Mouse (Mus musculus) forebrain, embryonic 14.5 days (tissue): ENCODE measurements around the gene Rbpms2. TPM values are rescaled to one million over a fixed set of nuclear protein-coding genes. Genes with fewer than 3 reads are reported as not detected.

Experiments
- ATAC-seq: fragments of 200-750 bp; cut with Nextera tagmentation; 2 replicates; pipeline ENCODE4 v1.8.0; 2017; ENCODE audit warnings: mild to moderate bottlenecking, moderate library complexity
- DNase-seq: peaks from one replicate; pipeline ENCODE4 v3.0.0-alpha.2; 2015; ENCODE audit warnings: low spot score
- H3K27ac ChIP-seq: fragments of 300-500 bp; sonication (generic); 2 replicates; pipeline ENCODE4 v1.5.1; 2014; ENCODE audit warnings: low read depth, mild to moderate bottlenecking, control low read depth, low read length, moderate library complexity
- H3K27me3 ChIP-seq: fragments of 300-500 bp; sonication (generic); replicated peaks from 2 replicates; pipeline ENCODE4 v1.6.1; 2014; ENCODE audit warnings: low read length, control low read depth, mixed read lengths; ENCODE audit not compliant: control insufficient read depth, insufficient read depth
- H3K36me3 ChIP-seq: fragments of 300-500 bp; sonication (generic); 2 replicates; pipeline ENCODE4 v1.6.1; 2014; ENCODE audit warnings: low read length, control low read depth; ENCODE audit not compliant: control insufficient read depth, insufficient read depth
- H3K4me1 ChIP-seq: fragments of 300-500 bp; sonication (generic); 2 replicates; pipeline ENCODE4 v1.6.1; 2014; ENCODE audit warnings: antibody characterized with exemption, low read length, control low read depth; ENCODE audit not compliant: control insufficient read depth, insufficient read depth
- H3K4me2 ChIP-seq: fragments of 300-500 bp; sonication (generic); 2 replicates; pipeline ENCODE4 v1.6.1; 2014; ENCODE audit warnings: mild to moderate bottlenecking, control low read depth, low read length
- H3K4me3 ChIP-seq: fragments of 300-500 bp; sonication (generic); 2 replicates; pipeline ENCODE4 v1.5.1; 2014; ENCODE audit warnings: low read depth, low read length, control low read depth
- H3K9ac ChIP-seq: fragments of 300-500 bp; sonication (generic); 2 replicates; pipeline ENCODE4 v1.6.1; 2014; ENCODE audit warnings: mild to moderate bottlenecking, low read length, control low read depth, moderate library complexity
- H3K9me3 ChIP-seq: fragments of 300-500 bp; sonication (generic); replicated peaks from 2 replicates; pipeline ENCODE4 v1.6.1; 2016; ENCODE audit warnings: low read length, control low read depth, mixed read lengths; ENCODE audit not compliant: control insufficient read depth
- whole genome bisulfite sequencing: fragments of 180-500 bp; shearing (Covaris S2); extraction: QIAGEN DNeasy Blood & Tissue Kit; methylation state at CpG from one replicate; pipeline ENCODE4 v1.1.7; 2014; 5-methylcytosine and 5-hydroxymethylcytosine counted together
- polyA plus RNA-seq: library from polyadenylated mRNA; unstranded; fragments of >200 nt; fragmentation: Nextera tagmentation; extraction: Ambion mirVana; gene quantifications from 2 replicates; pipeline ENCODE4 v1.2.1, GENCODE M21; 2014

Rbpms2 gene
- polyA plus RNA-seq, 1 experiment from 2014 or later, result 3.8 TPM

DNA sequence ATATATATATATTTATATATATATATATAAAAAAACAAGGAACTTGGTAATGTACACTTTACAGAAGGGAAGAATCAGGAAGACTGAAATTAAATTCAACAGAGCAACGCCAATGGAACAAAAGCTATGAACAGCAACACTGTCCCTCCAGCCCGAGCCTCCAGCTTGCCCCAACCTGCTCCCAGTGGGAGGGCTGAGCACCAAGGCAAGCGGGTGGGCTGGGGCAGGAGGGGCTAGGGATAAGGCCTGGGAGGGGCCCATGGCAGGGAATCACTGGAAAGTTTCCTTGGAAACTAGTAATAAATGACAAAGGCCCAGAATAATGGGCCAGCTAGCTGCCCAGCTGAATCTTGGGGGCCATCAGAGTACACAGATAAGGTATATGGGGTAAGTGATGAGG is 63.0 kb downstream of the Rbpms2 start:
- no peak overlapping the region for H3K4me2 ChIP-seq
- no peak for ATAC-seq
- DNase-seq, result no peak
- H3K4me1 ChIP-seq, result peaks cover 5% of the 10 kb centered on the region
- H3K27ac ChIP-seq, result no peak overlapping the region
- H3K27me3 ChIP-seq, result no peaks in the 10 kb centered on the region
- H3K4me3 ChIP-seq, result no peak overlapping the region
- H3K9ac ChIP-seq, result no peak overlapping the region
- WGBS, result 14% methylated on average over 3 of the region's 3 CpGs
- no peaks in the 10 kb centered on the region for H3K9me3 ChIP-seq
- H3K36me3 ChIP-seq, result peaks cover 81% of the 10 kb centered on the region

GRCm38 (mm10) chr9:65692959-65693603 is 63.6 kb downstream of the Rbpms2 start:
- peaks cover 81% of the 10 kb centered on the region for H3K36me3 ChIP-seq

GRCm38 (mm10) chr9:65695646-65696045 is 66.2 kb downstream of the Rbpms2 start:
- ATAC-seq, result peak; percentile 38; the same call in 1 of the 2 replicates
- H3K36me3 ChIP-seq, result peaks cover 90% of the 10 kb centered on the region
- peaks cover 5% of the 10 kb centered on the region for H3K4me1 ChIP-seq

More at GRCm38 (mm10) chr9:65692959-65693603, 63.6 kb downstream of the Rbpms2 start:
- ATAC-seq (peak; percentile 43; the same call in 1 of the 2 replicates), DNase-seq (no peak)
- no peaks in the 10 kb centered on the region for H3K9me3 ChIP-seq
- H3K4me1 ChIP-seq, result peaks cover 5% of the 10 kb centered on the region
- H3K27me3 ChIP-seq, result no peaks in the 10 kb centered on the region
- H3K4me2 ChIP-seq, result no peak overlapping the region
- 34% methylated on average over 5 of the region's 5 CpGs for WGBS
- H3K4me3 ChIP-seq, result no peak overlapping the region
- no peak overlapping the region for H3K9ac ChIP-seq
- peak overlapping the region; percentile 63; the same call in 1 of the 2 replicates for H3K27ac ChIP-seq

GRCm38 (mm10) chr9:65696337-65696736 is 66.9 kb downstream of the Rbpms2 start:
- Histone ChIP-seq H3K9ac (no peak overlapping the region), H3K9me3 (no peaks in the 10 kb centered on the region), H3K27ac (no peak overlapping the region), H3K27me3 (no peaks in the 10 kb centered on the region), H3K4me3 (no peak overlapping the region), H3K36me3 (peaks cover 91% of the 10 kb centered on the region), H3K4me2 (no peak overlapping the region), H3K4me1 (peaks cover 5% of the 10 kb centered on the region)
- DNase-seq (peak; percentile 47), ATAC-seq (no peak)

More at GRCm38 (mm10) chr9:65695646-65696045, 66.2 kb downstream of the Rbpms2 start:
- no peak overlapping the region for H3K27ac ChIP-seq
- DNase-seq, result peak; percentile 77
- no peaks in the 10 kb centered on the region for H3K9me3 ChIP-seq
- H3K27me3 ChIP-seq, result no peaks in the 10 kb centered on the region
- H3K4me2 ChIP-seq, result no peak overlapping the region
- WGBS, result 70% methylated on average over 3 of the region's 3 CpGs
- H3K9ac ChIP-seq, result no peak overlapping the region
- H3K4me3 ChIP-seq, result no peak overlapping the region

GRCm38 (mm10) chr9:65697356-65697755 is 67.9 kb downstream of the Rbpms2 start:
- H3K4me3 ChIP-seq, result no peak overlapping the region
- no peak overlapping the region for H3K9ac ChIP-seq
- peaks cover 5% of the 10 kb centered on the region for H3K4me1 ChIP-seq
- peaks cover 92% of the 10 kb centered on the region for H3K36me3 ChIP-seq
- no peak overlapping the region for H3K27ac ChIP-seq
- DNase-seq (no peak), ATAC-seq (no peak)
- WGBS, result 88% methylated on average over 7 of the region's 7 CpGs
- no peak overlapping the region for H3K4me2 ChIP-seq
- no peaks in the 10 kb centered on the region for H3K9me3 ChIP-seq
- H3K27me3 ChIP-seq, result no peaks in the 10 kb centered on the region

GRCm38 (mm10) chr9:65697992-65698391 is 68.5 kb downstream of the Rbpms2 start:
- no peak for ATAC-seq
- H3K9me3 ChIP-seq, result no peaks in the 10 kb centered on the region

GRCm38 (mm10) chr9:65700504-65700903 is 71.1 kb downstream of the Rbpms2 start:
- Histone ChIP-seq H3K27me3 (no peaks in the 10 kb centered on the region), H3K4me3 (no peak overlapping the region), H3K27ac (no peak overlapping the region), H3K4me1 (no peaks in the 10 kb centered on the region), H3K36me3 (peaks cover 88% of the 10 kb centered on the region), H3K4me2 (no peak overlapping the region), H3K9ac (no peak overlapping the region), H3K9me3 (no peaks in the 10 kb centered on the region)
- ATAC-seq (no peak), DNase-seq (no peak)
- WGBS, result 92% methylated on average over 6 of the region's 6 CpGs

More at GRCm38 (mm10) chr9:65697992-65698391, 68.5 kb downstream of the Rbpms2 start:
- Histone ChIP-seq H3K9ac (no peak overlapping the region), H3K27ac (no peak overlapping the region), H3K4me2 (no peak overlapping the region), H3K4me3 (no peak overlapping the region), H3K4me1 (peaks cover 2% of the 10 kb centered on the region), H3K36me3 (peaks cover 92% of the 10 kb centered on the region), H3K27me3 (no peaks in the 10 kb centered on the region)
- DNase-seq, result no peak

GRCm38 (mm10) chr9:65702286-65702685 is 72.8 kb downstream of the Rbpms2 start:
- Histone ChIP-seq H3K36me3 (peaks cover 77% of the 10 kb centered on the region), H3K4me1 (no peaks in the 10 kb centered on the region), H3K9ac (no peak overlapping the region), H3K4me2 (no peak overlapping the region), H3K9me3 (no peaks in the 10 kb centered on the region), H3K27me3 (no peaks in the 10 kb centered on the region), H3K27ac (no peak overlapping the region), H3K4me3 (no peak overlapping the region)
- DNase-seq (no peak), ATAC-seq (no peak)
- 96% methylated on average over 9 of the region's 9 CpGs for WGBS

- DNase-seq, result no peak
- Histone ChIP-seq H3K4me1 (no peaks in the 10 kb centered on the region), H3K4me2 (no peak overlapping the region), H3K27ac (no peak overlapping the region), H3K4me3 (no peak overlapping the region), H3K36me3 (peaks cover 67% of the 10 kb centered on the region), H3K9me3 (no peaks in the 10 kb centered on the region), H3K27me3 (no peaks in the 10 kb centered on the region), H3K9ac (no peak overlapping the region)
- no peak for ATAC-seq
- WGBS, result 90% methylated on average over 7 of the region's 7 CpGs
These were observed 73.8 kb downstream of the Rbpms2 start for GRCm38 (mm10) chr9:65703241-65703640.
